ENCODE assay signal across 8 mouse cellular contexts in genomic region chr10:115314287-115314581, GRCm38 (mm10). TPM values are rescaled to one million over a fixed set of nuclear protein-coding genes. Genes with fewer than 3 reads are reported as not detected.
DNase-seq lines count a peak whose midpoint lies in the region; ATAC-seq and TF ChIP-seq lines count a peak whose summit lies in the region.

No protein-coding gene starts in this region.

- intact Hi-C loops in left cerebral cortex, postnatal 36 days (cut with DNase I), result loop anchor here (2.0 kb wide), 1 partner anchor 71 kb away; the partner anchor contains the start of genes Thap2 and Zfc3h1

- 19% methylated on average over 6 of the region's 6 CpGs for WGBS in hindbrain, postnatal 0 days
- WGBS in midbrain, postnatal 0 days, result 14% methylated on average over 6 of the region's 6 CpGs

- H3K4me3 ChIP-seq in hindbrain, postnatal 0 days (ENCODE audit: low read length), result peak overlapping the region; percentile 100
- H3K4me3 ChIP-seq in midbrain, postnatal 0 days (ENCODE audit: low read depth, low read length), result peak overlapping the region; percentile 71

- peak overlapping the region; percentile 98 for H3K9ac ChIP-seq in hindbrain, postnatal 0 days (replicated peaks; ENCODE audit: low read length)
- H3K9ac ChIP-seq in midbrain, postnatal 0 days (replicated peaks; ENCODE audit: low read length, poor library complexity, severe bottlenecking), result peak overlapping the region; percentile 98

- peak; percentile 33 for DNase-seq in kidney, adult 9 months
- DNase-seq in kidney, postnatal 36 days, result no peak
- DNase-seq in adipocyte (ENCODE audit: low spot score), result peak; percentile 46
- no peak for DNase-seq in hindbrain, postnatal 0 days (ENCODE audit: low spot score)
- no peak for DNase-seq in midbrain, postnatal 0 days (ENCODE audit: low spot score)
- no peak for DNase-seq in left cerebral cortex, postnatal 36 days (ENCODE audit: low spot score in 2 of 2)
- no peak for DNase-seq in right cerebral cortex, adult 2 months (ENCODE audit: low spot score in 2 of 2)
- DNase-seq in spleen, postnatal 4 days (ENCODE audit: low spot score in 2 of 2), result no peak

- TF ChIP-seq CTCF in hindbrain, postnatal 0 days (IDR thresholded peaks at IDR 0.05; ENCODE audit: low read depth), result no peak
- no peak for TF ChIP-seq CTCF in midbrain, postnatal 0 days (IDR thresholded peaks at IDR 0.05)

- H3K27ac ChIP-seq in hindbrain, postnatal 0 days, result peak overlapping the region; percentile 99; the same call in 1 of the 2 replicates
- H3K27ac ChIP-seq in midbrain, postnatal 0 days (ENCODE audit: low read depth, low read length), result no peak overlapping the region

- H3K9me3 ChIP-seq in hindbrain, postnatal 0 days (ENCODE audit: low read length), result no peaks in the 10 kb centered on the region
- H3K9me3 ChIP-seq in midbrain, postnatal 0 days (ENCODE audit: low read length), result no peaks in the 10 kb centered on the region

- peaks cover 19% of the 10 kb centered on the region for H3K4me1 ChIP-seq in hindbrain, postnatal 0 days (ENCODE audit: insufficient read depth, low read length)
- H3K4me1 ChIP-seq in midbrain, postnatal 0 days (ENCODE audit: insufficient read depth, low read length), result peaks cover 17% of the 10 kb centered on the region; the same call in 1 of the 2 replicates

- H3K36me3 ChIP-seq in hindbrain, postnatal 0 days (ENCODE audit: insufficient read depth, low read length), result no peaks in the 10 kb centered on the region
- no peaks in the 10 kb centered on the region for H3K36me3 ChIP-seq in midbrain, postnatal 0 days (ENCODE audit: insufficient read depth, low read length)

- H3K27me3 ChIP-seq in hindbrain, postnatal 0 days (ENCODE audit: insufficient read depth, low read length), result no peaks in the 10 kb centered on the region
- no peaks in the 10 kb centered on the region for H3K27me3 ChIP-seq in midbrain, postnatal 0 days (ENCODE audit: insufficient read depth, low read length)

- ATAC-seq in hindbrain, postnatal 0 days, result no peak
- ATAC-seq in midbrain, postnatal 0 days (ENCODE audit: low FRiP score), result no peak

- H3K4me2 ChIP-seq in hindbrain, postnatal 0 days (ENCODE audit: low read depth, low read length), result peak overlapping the region; percentile 81
- peak overlapping the region; percentile 53 for H3K4me2 ChIP-seq in midbrain, postnatal 0 days (ENCODE audit: low read depth, low read length, poor library complexity, severe bottlenecking)

RNA-seq across cellular contexts. Expression of gene Rab21, which starts 1.2 kb away (rescaled TPM):
- total RNA-seq in hindbrain, postnatal 0 days (2014; rRNA removed), result 24.8 and 27.1 TPM in 2 replicates
- 9.0 and 10.1 TPM in 2 replicates for polyA plus RNA-seq in hindbrain, postnatal 0 days (2015; fragmentation: Nextera tagmentation; extraction: Ambion mirVana)
- 30.2 and 44.0 TPM in 2 replicates for total RNA-seq in midbrain, postnatal 0 days (2014; rRNA removed)
- polyA plus RNA-seq in midbrain, postnatal 0 days (2015; fragmentation: Nextera tagmentation; extraction: Ambion mirVana), result 9.8 and 11.4 TPM in 2 replicates
- total RNA-seq in left cerebral cortex, postnatal 36 days (2021), result 10 to 100 TPM; 51.6 to 53.7 TPM

RNA-seq across cellular contexts. Expression of gene Tmem19, which starts 48.1 kb away (rescaled TPM):
- 13.5 and 49.9 TPM in 2 replicates for total RNA-seq in hindbrain, postnatal 0 days (2014; rRNA removed)
- polyA plus RNA-seq in hindbrain, postnatal 0 days (2015; fragmentation: Nextera tagmentation; extraction: Ambion mirVana), result 33.5 and 34.0 TPM in 2 replicates
- 22.1 and 29.0 TPM in 2 replicates for total RNA-seq in midbrain, postnatal 0 days (2014; rRNA removed)
- polyA plus RNA-seq in midbrain, postnatal 0 days (2015; fragmentation: Nextera tagmentation; extraction: Ambion mirVana), result 36.6 and 37.4 TPM in 2 replicates
- 10 to 100 TPM; 43.2 to 50.2 TPM for total RNA-seq in left cerebral cortex, postnatal 36 days (2021)

Comparison
In these comparisons a context has a peak if more than half of its experiments do, and no peak if none do; other contexts are left out.
1. DNase-seq: peak in kidney, adult 9 months (single experiment) and adipocyte (single experiment); none in kidney, postnatal 36 days (0 of 2), hindbrain, postnatal 0 days (single experiment), midbrain, postnatal 0 days (single experiment), left cerebral cortex, postnatal 36 days (0 of 2), right cerebral cortex, adult 2 months (0 of 2) and spleen, postnatal 4 days (0 of 2).